Mouse (Mus musculus) lung, embryonic 15.5 days (tissue): Measurements from ENCODE around the gene Hlcs. TPM values are rescaled to one million over a fixed set of nuclear protein-coding genes. Genes with fewer than 3 reads are reported as not detected.

Experiments
- ATAC-seq: fragments of 200-750 bp; cut with Nextera tagmentation; 2 replicates; pipeline ENCODE4 v1.8.0; 2017; ENCODE audit warnings: moderate number of reproducible peaks, borderline replicate concordance; ENCODE audit not compliant: low FRiP score, low TSS enrichment; ENCODE audit errors: extremely low read depth
- H3K27ac ChIP-seq: fragments of 300-500 bp; sonication (generic); 2 replicates; pipeline ENCODE4 v1.5.1; 2015; ENCODE audit warnings: moderate library complexity, mild to moderate bottlenecking, inconsistent platforms
- H3K27me3 ChIP-seq: fragments of 300-500 bp; sonication (generic); 2 replicates; pipeline ENCODE4 v1.6.1; 2015; ENCODE audit warnings: inconsistent platforms
- H3K36me3 ChIP-seq: fragments of 300-500 bp; sonication (generic); 2 replicates; pipeline ENCODE4 v1.6.1; 2015; ENCODE audit warnings: inconsistent platforms
- H3K4me1 ChIP-seq: fragments of 300-500 bp; sonication (generic); 2 replicates; pipeline ENCODE4 v1.6.1; 2015; ENCODE audit warnings: inconsistent platforms
- H3K4me2 ChIP-seq: fragments of 300-500 bp; sonication (generic); 2 replicates; pipeline ENCODE4 v1.6.1; 2015; ENCODE audit warnings: inconsistent platforms, mild to moderate bottlenecking, moderate library complexity
- H3K4me3 ChIP-seq: fragments of 300-500 bp; sonication (generic); 2 replicates; pipeline ENCODE4 v1.5.1; 2015; ENCODE audit warnings: mild to moderate bottlenecking, inconsistent platforms
- H3K9ac ChIP-seq: fragments of 300-500 bp; sonication (generic); 2 replicates; pipeline ENCODE4 v1.6.1; 2015; ENCODE audit warnings: inconsistent platforms
- H3K9me3 ChIP-seq: fragments of 300-500 bp; sonication (generic); 2 replicates; pipeline ENCODE4 v1.6.1; 2016; ENCODE audit warnings: inconsistent platforms
- WGBS: fragments of 180-500 bp; shearing (Covaris S2); methylation state at CpG from one replicate; pipeline ENCODE4 v1.1.7; 2015; 5-methylcytosine and 5-hydroxymethylcytosine counted together
- polyA plus RNA-seq: library from polyadenylated mRNA; unstranded; fragments of >200 nt; fragmentation: Nextera tagmentation; extraction: Ambion mirVana; gene quantifications from 2 replicates; pipeline ENCODE4 v1.2.1, GENCODE M21; 2015

The Hlcs gene
- 6.9 and 9.1 TPM in 2 replicates for polyA plus RNA-seq

DNA sequence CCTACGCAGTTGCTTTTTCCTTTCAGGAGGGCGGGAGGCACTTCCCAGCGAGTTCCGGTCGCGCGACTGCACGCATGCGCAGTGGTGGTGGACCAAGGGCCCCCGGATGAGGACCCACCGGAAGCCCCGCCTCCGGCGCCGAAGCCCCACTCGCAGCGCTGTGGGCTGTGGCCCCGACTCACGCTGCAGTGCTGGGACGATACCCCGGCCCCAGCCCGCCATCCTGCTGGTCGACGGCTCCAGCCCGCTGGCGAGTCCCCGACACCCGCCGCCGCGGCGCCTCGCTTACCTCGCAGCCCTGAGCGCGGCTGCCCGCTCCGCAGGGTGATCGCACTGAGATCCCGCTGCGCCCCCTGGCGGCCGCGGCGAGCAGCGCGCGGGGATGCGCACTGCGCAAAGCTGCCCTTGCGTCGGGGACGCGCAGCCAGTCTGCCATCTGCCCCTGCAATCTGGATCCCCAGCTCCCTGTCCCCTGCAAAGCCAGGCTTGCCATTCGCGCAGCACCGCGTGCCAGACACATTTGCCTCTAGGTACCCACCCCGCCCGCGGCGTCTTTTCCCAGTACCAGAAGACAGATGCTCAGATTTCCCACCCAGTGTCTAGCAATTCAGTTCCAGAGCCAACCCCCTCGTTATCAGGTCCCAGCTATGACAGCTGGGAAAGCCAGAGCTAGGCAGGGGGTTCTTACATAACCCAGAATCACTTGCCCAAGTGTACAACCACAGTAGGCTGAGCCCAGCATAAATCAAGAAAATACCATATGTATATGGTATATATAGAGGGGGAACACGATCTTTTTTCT lies at the start of gene Hlcs:
TSS of gene Hlcs (minus strand) at position 343 of the 802 bp plus-strand sequence.
- WGBS, result under 1% methylated on average over 59 of the region's 64 CpGs
- H3K4me1 ChIP-seq, result peaks cover 10% of the 10 kb centered on the region; the same call in 1 of the 2 replicates
- H3K9ac ChIP-seq, result peak within 1 kb of the TSS; percentile 93
- peak within 1 kb of the TSS; percentile 79 for H3K4me3 ChIP-seq
- no peaks in the 10 kb centered on the region for H3K27me3 ChIP-seq
- no peaks in the 10 kb centered on the region for H3K9me3 ChIP-seq
- H3K36me3 ChIP-seq, result no peaks in the 10 kb centered on the region
- peak within 1 kb of the TSS; percentile 83 for H3K4me2 ChIP-seq
- peak within 1 kb of the TSS; percentile 100 for H3K27ac ChIP-seq
- peak; percentile 94 for ATAC-seq

DNA sequence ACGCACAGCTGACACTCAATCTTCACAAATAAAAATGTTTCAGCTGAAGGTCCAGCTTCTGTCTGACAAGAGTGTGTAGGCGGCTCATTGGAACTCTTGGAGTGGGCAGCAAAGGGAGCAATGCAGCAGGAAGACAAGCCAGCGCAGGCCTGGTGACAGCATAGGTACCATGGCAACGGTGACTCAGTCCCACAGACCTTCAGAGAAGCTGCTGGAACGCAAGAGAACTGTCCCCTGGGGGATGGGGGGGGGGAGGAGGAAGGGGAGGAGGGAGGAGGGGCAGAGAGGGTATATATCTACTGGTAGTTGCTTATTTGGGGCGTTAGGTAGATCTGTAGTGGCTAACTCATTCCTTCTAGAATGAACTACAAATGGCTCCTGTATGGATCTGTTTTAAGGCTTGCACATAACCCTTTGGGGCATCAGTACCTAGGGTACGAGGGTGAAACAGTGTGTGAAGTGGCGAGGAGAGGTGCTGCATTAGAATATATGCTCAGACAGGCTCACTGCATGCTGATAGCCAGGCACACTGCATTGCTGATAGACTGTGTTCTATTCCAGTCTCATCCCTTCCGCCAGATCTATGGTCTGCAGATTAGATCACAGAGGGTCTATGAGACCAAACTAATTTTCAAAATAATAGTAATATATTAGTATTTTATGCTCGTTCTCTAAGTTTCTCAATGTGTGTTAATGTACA lies 49.0 kb upstream of the Hlcs start:
- H3K4me3 ChIP-seq, result no peak overlapping the region
- H3K9ac ChIP-seq, result no peak overlapping the region
- H3K4me1 ChIP-seq, result peaks cover 6% of the 10 kb centered on the region; the same call in 1 of the 2 replicates
- no peak overlapping the region for H3K27ac ChIP-seq
- WGBS, result 42% methylated on average over 10 of the region's 10 CpGs
- H3K27me3 ChIP-seq, result no peaks in the 10 kb centered on the region
- peak; percentile 52; the same call in 1 of the 2 replicates for ATAC-seq
- H3K4me2 ChIP-seq, result no peak overlapping the region
- no peaks in the 10 kb centered on the region for H3K9me3 ChIP-seq
- 0 out of 2 replicates have a peak, but pooled peaks cover 8% of the 10 kb centered on the region for H3K36me3 ChIP-seq

DNA sequence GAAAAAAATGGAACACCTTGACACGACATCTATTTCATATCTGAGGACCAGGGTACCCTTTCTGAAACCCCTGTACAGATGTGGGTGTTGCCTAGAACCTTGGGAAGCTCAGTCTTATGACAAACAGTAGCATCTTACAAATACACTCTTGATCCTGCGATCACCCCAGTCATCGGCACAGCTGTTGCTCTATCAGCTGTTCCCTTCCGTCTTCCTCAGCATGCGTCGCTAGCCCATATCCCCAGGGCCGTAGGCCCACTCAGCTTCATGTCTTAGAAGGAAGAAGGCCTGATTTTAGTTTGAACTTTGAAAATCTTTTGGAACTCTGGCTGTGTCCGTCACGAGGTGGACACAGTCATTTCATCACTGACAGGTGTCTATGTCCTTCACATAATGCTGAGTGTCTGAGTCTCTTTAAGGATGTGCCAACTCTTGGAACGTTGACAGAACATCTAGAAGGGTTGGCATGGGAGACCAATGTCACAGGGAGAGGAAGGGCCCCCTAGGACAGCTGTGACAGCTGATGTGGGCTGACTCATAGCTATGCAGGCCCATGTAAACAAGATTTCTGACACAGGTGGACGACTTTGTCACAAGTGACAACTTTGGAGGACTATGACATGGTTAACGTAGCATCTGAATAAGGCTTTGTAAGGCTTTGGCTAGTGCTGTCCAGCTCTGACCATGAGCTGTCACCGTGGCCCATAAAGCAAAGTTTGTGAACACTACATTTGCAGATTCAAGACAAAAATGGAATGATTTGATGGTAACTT lies 47.4 kb upstream of the Hlcs start:
- WGBS, result 79% methylated on average over 13 of the region's 13 CpGs
- H3K36me3 ChIP-seq, result 0 out of 2 replicates have a peak, but pooled peaks cover 4% of the 10 kb centered on the region
- no peak overlapping the region for H3K9ac ChIP-seq
- H3K4me3 ChIP-seq, result no peak overlapping the region
- no peak for ATAC-seq
- H3K27me3 ChIP-seq, result no peaks in the 10 kb centered on the region
- peaks cover 6% of the 10 kb centered on the region; the same call in 1 of the 2 replicates for H3K4me1 ChIP-seq
- no peak overlapping the region for H3K4me2 ChIP-seq
- no peak overlapping the region for H3K27ac ChIP-seq
- H3K9me3 ChIP-seq, result no peaks in the 10 kb centered on the region

DNA sequence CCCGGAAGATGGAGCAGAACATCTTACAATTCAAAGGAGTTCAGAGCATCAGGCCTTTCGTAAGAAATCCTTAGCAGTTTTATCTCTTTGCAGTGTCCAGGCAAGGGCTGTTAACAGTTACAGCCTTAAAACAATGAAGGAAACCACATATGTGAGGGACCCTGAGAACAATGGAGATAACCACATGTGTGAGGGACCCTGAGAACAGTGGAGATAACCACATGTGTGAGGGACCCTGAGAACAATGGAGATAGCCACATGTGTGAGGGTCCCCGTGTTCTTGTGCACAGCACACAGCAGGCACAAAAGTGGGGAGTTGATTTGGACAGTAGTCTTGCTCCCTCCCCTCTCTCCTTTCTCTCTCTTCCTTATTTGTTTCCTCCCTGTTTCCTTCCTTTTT lies 44.7 kb upstream of the Hlcs start:
- WGBS, result 83% methylated on average over 3 of the region's 3 CpGs
- Histone ChIP-seq H3K27me3 (no peaks in the 10 kb centered on the region), H3K27ac (no peak overlapping the region), H3K4me2 (no peak overlapping the region), H3K4me3 (no peak overlapping the region), H3K36me3 (no peaks in the 10 kb centered on the region), H3K4me1 (peaks cover 6% of the 10 kb centered on the region; the same call in 1 of the 2 replicates), H3K9me3 (no peaks in the 10 kb centered on the region), H3K9ac (no peak overlapping the region)
- no peak for ATAC-seq

DNA sequence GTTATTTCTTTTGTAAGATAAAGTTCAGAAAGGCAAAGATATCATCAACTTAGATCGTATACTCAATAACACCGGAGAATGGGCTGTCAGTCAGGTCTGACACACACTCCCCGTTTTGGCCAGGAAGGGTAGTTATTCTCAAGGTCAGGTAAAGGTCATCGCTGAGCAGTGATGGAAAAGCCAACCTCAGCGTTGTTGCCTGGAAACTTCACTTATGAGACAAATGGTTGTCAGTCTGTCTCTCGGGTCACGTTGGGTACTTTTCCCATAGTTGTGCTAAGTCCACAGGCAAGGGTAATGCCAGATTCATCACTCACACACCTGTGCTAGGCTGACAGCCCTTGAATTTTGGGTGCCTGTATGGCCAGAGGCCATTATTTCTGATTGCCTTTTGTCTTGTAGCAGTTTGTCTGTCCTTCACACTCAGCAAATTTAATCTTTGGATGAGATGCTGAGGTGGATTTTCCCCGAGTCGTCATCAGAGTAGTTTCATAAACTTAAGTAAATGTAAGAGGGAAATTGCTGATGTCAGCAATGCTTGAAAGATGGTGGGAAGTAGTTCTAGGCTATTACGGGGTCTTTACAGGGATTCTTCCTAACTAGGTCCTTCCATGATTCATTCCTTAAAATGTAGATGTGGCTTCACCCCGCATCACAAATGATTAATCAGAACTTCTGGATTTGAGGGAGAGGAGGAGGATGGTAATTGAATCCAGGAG lies 43.6 kb upstream of the Hlcs start:
- no peaks in the 10 kb centered on the region for H3K36me3 ChIP-seq
- no peaks in the 10 kb centered on the region for H3K27me3 ChIP-seq
- 39% methylated on average over 11 of the region's 11 CpGs for WGBS
- no peak overlapping the region for H3K9ac ChIP-seq
- H3K4me3 ChIP-seq, result no peak overlapping the region
- H3K27ac ChIP-seq, result no peak overlapping the region
- no peak overlapping the region for H3K4me2 ChIP-seq
- no peak for ATAC-seq
- no peaks in the 10 kb centered on the region for H3K9me3 ChIP-seq
- H3K4me1 ChIP-seq, result 0 out of 2 replicates have a peak, but pooled peaks cover under 1% of the 10 kb centered on the region

DNA sequence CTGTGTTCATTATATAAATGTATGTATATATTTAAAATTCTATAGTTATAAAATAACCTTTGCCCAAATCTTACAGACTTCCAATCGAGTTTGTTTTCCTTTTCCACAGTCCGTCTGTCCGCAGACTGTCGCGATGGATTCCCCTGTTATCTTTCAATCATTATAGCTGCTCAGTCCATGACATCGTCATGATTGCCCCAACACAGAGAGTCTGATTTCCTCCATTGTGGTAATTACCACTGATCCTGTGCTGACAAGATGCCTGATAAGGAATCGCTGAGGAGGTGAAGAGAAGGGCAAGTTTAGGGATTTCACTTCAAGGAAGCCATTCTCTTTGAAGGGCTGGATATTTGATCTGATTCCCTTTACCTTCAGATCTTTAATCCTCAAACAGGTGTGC lies 42.7 kb upstream of the Hlcs start:
- no peak for ATAC-seq
- Histone ChIP-seq H3K4me2 (no peak overlapping the region), H3K36me3 (no peaks in the 10 kb centered on the region), H3K4me1 (no peaks in the 10 kb centered on the region), H3K9me3 (no peaks in the 10 kb centered on the region), H3K9ac (no peak overlapping the region), H3K27me3 (no peaks in the 10 kb centered on the region), H3K27ac (no peak overlapping the region), H3K4me3 (no peak overlapping the region)
- WGBS, result 14% methylated on average over 7 of the region's 7 CpGs

DNA sequence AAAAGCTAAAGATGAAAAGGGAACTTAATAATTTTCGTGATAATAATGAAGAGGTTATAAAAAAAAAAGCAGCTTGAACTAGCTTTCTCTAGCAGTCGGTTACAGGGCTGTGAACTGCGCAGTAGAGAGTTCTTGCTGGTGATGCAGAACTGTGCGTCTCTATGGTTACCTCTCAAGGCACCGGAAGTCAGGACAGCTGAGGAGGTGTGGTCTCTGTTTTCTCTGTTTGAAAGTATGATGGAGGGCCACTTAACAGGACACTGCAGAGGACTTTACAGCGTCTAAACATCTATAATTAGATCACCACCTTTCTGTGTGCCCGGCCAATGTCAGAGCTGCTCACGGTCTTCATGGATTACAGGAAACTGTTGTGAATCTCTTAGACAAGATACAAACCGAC lies 41.1 kb upstream of the Hlcs start:
- H3K27me3 ChIP-seq, result no peaks in the 10 kb centered on the region
- H3K4me1 ChIP-seq, result no peaks in the 10 kb centered on the region
- H3K27ac ChIP-seq, result no peak overlapping the region
- ATAC-seq, result 0 out of 2 replicates have a peak, but pooled peaks have one; percentile 49
- no peak overlapping the region; the same call in 1 of the 2 replicates for H3K9ac ChIP-seq
- H3K9me3 ChIP-seq, result no peaks in the 10 kb centered on the region
- H3K36me3 ChIP-seq, result no peaks in the 10 kb centered on the region
- H3K4me2 ChIP-seq, result no peak overlapping the region
- no peak overlapping the region for H3K4me3 ChIP-seq
- 16% methylated on average over 9 of the region's 9 CpGs for WGBS

DNA sequence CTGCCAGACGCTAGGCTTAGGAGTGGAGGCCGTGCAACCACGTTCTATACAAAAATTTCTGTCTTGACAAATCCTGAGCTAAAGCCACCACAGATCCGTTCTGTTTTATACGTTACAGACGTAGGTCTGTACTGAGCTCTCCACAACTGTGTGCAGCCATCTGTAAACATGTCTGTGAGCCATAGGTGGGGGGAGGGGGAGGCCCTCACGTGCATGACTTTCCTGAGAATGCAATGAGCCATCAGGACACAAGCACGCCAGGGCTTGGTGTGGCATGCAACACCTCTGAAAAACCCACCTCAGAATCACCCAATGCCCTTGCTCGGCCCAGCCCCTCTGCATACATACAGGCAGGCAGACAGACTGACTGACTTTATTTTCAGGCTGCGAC lies 36.9 kb upstream of the Hlcs start:
- no peaks in the 10 kb centered on the region for H3K9me3 ChIP-seq
- H3K4me3 ChIP-seq, result no peak overlapping the region
- H3K9ac ChIP-seq, result no peak overlapping the region
- H3K27ac ChIP-seq, result no peak overlapping the region
- WGBS, result 59% methylated on average over 10 of the region's 10 CpGs
- no peak for ATAC-seq
- no peaks in the 10 kb centered on the region for H3K27me3 ChIP-seq
- no peaks in the 10 kb centered on the region for H3K36me3 ChIP-seq
- no peaks in the 10 kb centered on the region for H3K4me1 ChIP-seq
- H3K4me2 ChIP-seq, result no peak overlapping the region

DNA sequence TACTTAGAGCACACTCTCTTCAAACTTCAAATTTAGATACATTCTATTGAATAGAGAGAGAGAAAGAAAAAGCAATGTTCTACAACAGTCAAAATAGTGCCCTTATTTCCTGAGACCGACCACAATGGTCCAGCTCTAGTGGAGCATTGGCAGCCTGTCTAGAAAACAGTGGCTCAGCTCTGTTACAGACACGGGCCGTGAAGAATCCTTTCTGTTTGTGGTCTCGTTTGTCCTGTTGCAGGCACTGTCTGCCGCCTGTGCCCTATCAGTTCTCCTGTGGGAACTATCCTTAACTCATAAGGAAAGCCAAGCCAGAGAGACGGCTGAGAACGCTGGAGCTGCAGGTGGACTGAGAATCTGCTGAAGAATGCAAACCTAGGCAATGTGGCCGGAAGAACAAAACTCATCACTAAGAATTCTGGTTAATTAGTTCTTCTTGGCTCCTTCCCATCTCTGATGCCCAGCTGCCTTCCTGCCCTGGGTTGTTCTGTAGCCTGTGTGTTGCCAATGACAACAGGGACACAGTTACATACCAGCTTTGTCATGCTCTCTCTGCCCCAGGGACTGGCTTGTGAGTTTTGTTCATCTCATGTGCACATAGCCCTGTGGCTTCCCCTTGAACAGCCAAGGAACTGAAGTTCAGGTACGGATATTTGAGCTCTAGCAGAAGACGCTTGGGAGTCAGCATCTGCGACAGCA lies 36.4 kb upstream of the Hlcs start:
- 60% methylated on average over 11 of the region's 11 CpGs for WGBS

DNA sequence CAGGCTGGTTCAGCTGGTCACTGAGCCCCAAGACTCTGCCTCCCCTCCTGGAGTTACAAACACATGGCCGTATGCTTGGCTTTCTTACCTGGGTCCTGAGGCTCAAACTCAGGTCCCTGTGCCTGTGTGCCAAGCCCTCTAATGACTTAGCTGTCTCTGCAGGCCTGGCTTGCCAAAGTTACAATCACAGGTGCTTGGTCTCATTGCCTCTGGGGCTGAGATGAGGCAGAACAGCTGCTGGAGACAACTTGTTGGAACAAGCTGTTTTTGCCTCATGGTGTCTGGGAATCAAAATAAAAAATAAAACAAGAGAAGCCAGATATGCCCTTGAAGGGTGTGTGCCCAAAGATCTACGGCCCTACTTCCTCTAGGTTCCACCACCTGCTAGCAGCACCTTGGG lies 35.4 kb upstream of the Hlcs start:
- H3K9me3 ChIP-seq, result no peaks in the 10 kb centered on the region
- no peak overlapping the region for H3K4me3 ChIP-seq
- no peak for ATAC-seq
- H3K4me1 ChIP-seq, result no peaks in the 10 kb centered on the region
- H3K4me2 ChIP-seq, result no peak overlapping the region
- no peaks in the 10 kb centered on the region for H3K36me3 ChIP-seq
- WGBS, result 78% methylated on average over 2 of the region's 2 CpGs
- no peak overlapping the region for H3K9ac ChIP-seq
- H3K27ac ChIP-seq, result no peak overlapping the region
- no peaks in the 10 kb centered on the region for H3K27me3 ChIP-seq

More for the DNA sequence above, 36.4 kb upstream of the Hlcs start:
- no peak overlapping the region for H3K9ac ChIP-seq
- ATAC-seq, result no peak
- H3K36me3 ChIP-seq, result no peaks in the 10 kb centered on the region
- no peaks in the 10 kb centered on the region for H3K4me1 ChIP-seq
- H3K4me3 ChIP-seq, result no peak overlapping the region
- no peak overlapping the region for H3K27ac ChIP-seq
- H3K4me2 ChIP-seq, result no peak overlapping the region
- H3K9me3 ChIP-seq, result no peaks in the 10 kb centered on the region
- no peaks in the 10 kb centered on the region for H3K27me3 ChIP-seq
